Mouse (Mus musculus): Measurements from ENCODE around the gene Etfrf1. TPM values are rescaled to one million over a fixed set of nuclear protein-coding genes. Genes with fewer than 3 reads are reported as not detected.
A peak's percentile ranks its signal among the peaks of the same experiment; 100 is the strongest.

The Etfrf1 gene
- 32.4 and 32.9 TPM in 2 replicates for polyA plus RNA-seq (2016; fragmentation: Nextera tagmentation; extraction: Ambion mirVana)

- Histone ChIP-seq H3K27ac (peak within 1 kb of the TSS; percentile 97), H3K4me3 (replicated peaks) (peak within 1 kb of the TSS; percentile 64), H3K36me3 (peaks cover 7% of the 10 kb centered on the region; the same call in 1 of the 2 replicates), H3K27me3 (no peaks in the 10 kb centered on the region), H3K4me2 (peak within 1 kb of the TSS; percentile 54), H3K9me3 (no peaks in the 10 kb centered on the region), H3K9ac (replicated peaks) (peak within 1 kb of the TSS; percentile 78), H3K4me1 (replicated peaks) (0 out of 2 replicates have a peak, but pooled peaks cover 12% of the 10 kb centered on the region)
- peak; percentile 99 for ATAC-seq (ENCODE audit: insufficient number of reproducible peaks, insufficient read depth, low FRiP score, low TSS enrichment, low read depth)
- WGBS = under 1% methylated on average over 36 of the region's 36 CpGs
Measured at GRCm38 (mm10) chr6:145210816-145211338, at the start of gene Etfrf1, which contains the start of gene Casc1. Etfrf1 (plus strand) TSS chr6:145211134. Casc1 (minus strand) TSS chr6:145211005.

- no peak overlapping the region for H3K4me3 ChIP-seq (replicated peaks)
- H3K9ac ChIP-seq (replicated peaks) = no peak overlapping the region
- no peaks in the 10 kb centered on the region for H3K9me3 ChIP-seq
- H3K36me3 ChIP-seq = no peaks in the 10 kb centered on the region
- no peaks in the 10 kb centered on the region for H3K27me3 ChIP-seq
- peaks cover 57% of the 10 kb centered on the region for H3K4me1 ChIP-seq (replicated peaks)
- 78% methylated on average over 14 of the region's 14 CpGs for WGBS
- no peak overlapping the region for H3K27ac ChIP-seq
- H3K4me2 ChIP-seq = no peak overlapping the region
- no peak for ATAC-seq (ENCODE audit: insufficient number of reproducible peaks, insufficient read depth, low FRiP score, low TSS enrichment, low read depth)
Measured at GRCm38 (mm10) chr6:145171892-145172606, 38.9 kb upstream of the Etfrf1 start.

GRCm38 (mm10) chr6:145173781-145174191 is 37.1 kb upstream of the Etfrf1 start:
- H3K4me2 ChIP-seq = peak overlapping the region; percentile 39
- H3K36me3 ChIP-seq = no peaks in the 10 kb centered on the region
- H3K27ac ChIP-seq = peak overlapping the region; percentile 72
- H3K27me3 ChIP-seq = no peaks in the 10 kb centered on the region
- no peaks in the 10 kb centered on the region for H3K9me3 ChIP-seq
- H3K4me1 ChIP-seq (replicated peaks) = peaks cover 65% of the 10 kb centered on the region
- H3K9ac ChIP-seq (replicated peaks) = no peak overlapping the region
- WGBS = 1% methylated on average over 10 of the region's 11 CpGs
- no peak overlapping the region for H3K4me3 ChIP-seq (replicated peaks)
- peak; percentile 82 for ATAC-seq (ENCODE audit: insufficient number of reproducible peaks, insufficient read depth, low FRiP score, low TSS enrichment, low read depth)

- no peaks in the 10 kb centered on the region for H3K27me3 ChIP-seq
- H3K4me1 ChIP-seq (replicated peaks) = peaks cover 65% of the 10 kb centered on the region
- H3K27ac ChIP-seq = no peak overlapping the region
Measured at GRCm38 (mm10) chr6:145175571-145175981, 35.4 kb upstream of the Etfrf1 start.

GRCm38 (mm10) chr6:145176474-145176873 is 34.5 kb upstream of the Etfrf1 start:
- no peaks in the 10 kb centered on the region for H3K36me3 ChIP-seq
- H3K9me3 ChIP-seq = no peaks in the 10 kb centered on the region
- H3K9ac ChIP-seq (replicated peaks) = no peak overlapping the region
- no peak overlapping the region for H3K4me3 ChIP-seq (replicated peaks)
- H3K4me2 ChIP-seq = peak overlapping the region; percentile 10; the same call in 1 of the 2 replicates
- no peak overlapping the region for H3K27ac ChIP-seq
- no peaks in the 10 kb centered on the region for H3K27me3 ChIP-seq
- H3K4me1 ChIP-seq (replicated peaks) = peaks cover 63% of the 10 kb centered on the region
- ATAC-seq (ENCODE audit: insufficient number of reproducible peaks, insufficient read depth, low FRiP score, low TSS enrichment, low read depth) = no peak; the same call in 1 of the 2 replicates
- 34% methylated on average over 10 of the region's 10 CpGs for WGBS

More at GRCm38 (mm10) chr6:145175571-145175981, 35.4 kb upstream of the Etfrf1 start:
- Histone ChIP-seq H3K4me2 (peak overlapping the region; percentile 15; the same call in 1 of the 2 replicates), H3K9ac (replicated peaks) (no peak overlapping the region), H3K36me3 (no peaks in the 10 kb centered on the region), H3K4me3 (replicated peaks) (no peak overlapping the region), H3K9me3 (no peaks in the 10 kb centered on the region)
- WGBS = 26% methylated on average over 9 of the region's 9 CpGs
- peak; percentile 15; the same call in 1 of the 2 replicates for ATAC-seq (ENCODE audit: insufficient number of reproducible peaks, insufficient read depth, low FRiP score, low TSS enrichment, low read depth)

- H3K27me3 ChIP-seq = no peaks in the 10 kb centered on the region
- H3K4me2 ChIP-seq = no peak overlapping the region
- 30% methylated on average over 6 of the region's 6 CpGs for WGBS
- H3K4me3 ChIP-seq (replicated peaks) = no peak overlapping the region
- H3K9ac ChIP-seq (replicated peaks) = no peak overlapping the region
- no peak for ATAC-seq (ENCODE audit: insufficient number of reproducible peaks, insufficient read depth, low FRiP score, low TSS enrichment, low read depth)
- no peak overlapping the region for H3K27ac ChIP-seq
- no peaks in the 10 kb centered on the region for H3K36me3 ChIP-seq
- H3K4me1 ChIP-seq (replicated peaks) = peaks cover 32% of the 10 kb centered on the region
- H3K9me3 ChIP-seq = no peaks in the 10 kb centered on the region
Measured at GRCm38 (mm10) chr6:145179665-145180064, 31.3 kb upstream of the Etfrf1 start.

GRCm38 (mm10) chr6:145182044-145182443 is 28.9 kb upstream of the Etfrf1 start:
- ATAC-seq (ENCODE audit: insufficient number of reproducible peaks, insufficient read depth, low FRiP score, low TSS enrichment, low read depth) = no peak
- H3K9me3 ChIP-seq = no peaks in the 10 kb centered on the region

GRCm38 (mm10) chr6:145186096-145186495 is 24.8 kb upstream of the Etfrf1 start:
- ATAC-seq (ENCODE audit: insufficient number of reproducible peaks, insufficient read depth, low FRiP score, low TSS enrichment, low read depth) = no peak
- H3K27me3 ChIP-seq = no peaks in the 10 kb centered on the region
- 85% methylated on average over 1 of the region's 1 CpGs for WGBS
- no peak overlapping the region for H3K27ac ChIP-seq
- H3K4me2 ChIP-seq = no peak overlapping the region
- H3K9me3 ChIP-seq = no peaks in the 10 kb centered on the region
- H3K4me3 ChIP-seq (replicated peaks) = no peak overlapping the region
- H3K36me3 ChIP-seq = no peaks in the 10 kb centered on the region
- no peaks in the 10 kb centered on the region for H3K4me1 ChIP-seq (replicated peaks)
- H3K9ac ChIP-seq (replicated peaks) = no peak overlapping the region

More at GRCm38 (mm10) chr6:145182044-145182443, 28.9 kb upstream of the Etfrf1 start:
- Histone ChIP-seq H3K27me3 (no peaks in the 10 kb centered on the region), H3K36me3 (no peaks in the 10 kb centered on the region), H3K4me2 (no peak overlapping the region), H3K4me1 (replicated peaks) (peaks cover 8% of the 10 kb centered on the region), H3K4me3 (replicated peaks) (no peak overlapping the region), H3K27ac (no peak overlapping the region), H3K9ac (replicated peaks) (no peak overlapping the region)
- 81% methylated on average over 8 of the region's 8 CpGs for WGBS

GRCm38 (mm10) chr6:145187093-145188088 is 23.5 kb upstream of the Etfrf1 start:
- 62% methylated on average over 27 of the region's 27 CpGs for WGBS
- no peaks in the 10 kb centered on the region for H3K4me1 ChIP-seq (replicated peaks)
- H3K9me3 ChIP-seq = no peaks in the 10 kb centered on the region
- ATAC-seq (ENCODE audit: insufficient number of reproducible peaks, insufficient read depth, low FRiP score, low TSS enrichment, low read depth) = no peak
- H3K9ac ChIP-seq (replicated peaks) = no peak overlapping the region
- no peaks in the 10 kb centered on the region for H3K36me3 ChIP-seq
- H3K4me3 ChIP-seq (replicated peaks) = peak overlapping the region; percentile 28
- H3K27me3 ChIP-seq = no peaks in the 10 kb centered on the region
- H3K4me2 ChIP-seq = peak overlapping the region; percentile 45
- H3K27ac ChIP-seq = no peak overlapping the region

GRCm38 (mm10) chr6:145193038-145193437 is 17.9 kb upstream of the Etfrf1 start:
- H3K27me3 ChIP-seq = no peaks in the 10 kb centered on the region
- H3K9ac ChIP-seq (replicated peaks) = no peak overlapping the region
- no peaks in the 10 kb centered on the region for H3K36me3 ChIP-seq
- no peak overlapping the region for H3K4me2 ChIP-seq
- no peaks in the 10 kb centered on the region for H3K4me1 ChIP-seq (replicated peaks)
- WGBS = 88% methylated on average over 3 of the region's 3 CpGs
- H3K9me3 ChIP-seq = no peaks in the 10 kb centered on the region
- no peak overlapping the region for H3K27ac ChIP-seq
- no peak overlapping the region for H3K4me3 ChIP-seq (replicated peaks)
- ATAC-seq (ENCODE audit: insufficient number of reproducible peaks, insufficient read depth, low FRiP score, low TSS enrichment, low read depth) = no peak
